Mouse (Mus musculus) cortical plate, adult 2 months (tissue): ENCODE measurements around the gene Itfg2.

Experiments
- CTCF ChIP-seq: fragments of 200-500 bp; IDR thresholded peaks from 2 replicates; pipeline ENCODE4 v1.5.1; 2011; ENCODE audit warnings: mild to moderate bottlenecking, control low read depth, low read length; ENCODE audit not compliant: insufficient read depth; ENCODE audit errors: extremely low read depth
- POLR2A ChIP-seq: fragments of 200-500 bp; IDR thresholded peaks from 2 replicates; pipeline ENCODE4 v1.6.1; 2011; ENCODE audit warnings: mild to moderate bottlenecking, low read length, control low read depth; ENCODE audit not compliant: insufficient read depth; ENCODE audit errors: extremely low read depth

DNA sequence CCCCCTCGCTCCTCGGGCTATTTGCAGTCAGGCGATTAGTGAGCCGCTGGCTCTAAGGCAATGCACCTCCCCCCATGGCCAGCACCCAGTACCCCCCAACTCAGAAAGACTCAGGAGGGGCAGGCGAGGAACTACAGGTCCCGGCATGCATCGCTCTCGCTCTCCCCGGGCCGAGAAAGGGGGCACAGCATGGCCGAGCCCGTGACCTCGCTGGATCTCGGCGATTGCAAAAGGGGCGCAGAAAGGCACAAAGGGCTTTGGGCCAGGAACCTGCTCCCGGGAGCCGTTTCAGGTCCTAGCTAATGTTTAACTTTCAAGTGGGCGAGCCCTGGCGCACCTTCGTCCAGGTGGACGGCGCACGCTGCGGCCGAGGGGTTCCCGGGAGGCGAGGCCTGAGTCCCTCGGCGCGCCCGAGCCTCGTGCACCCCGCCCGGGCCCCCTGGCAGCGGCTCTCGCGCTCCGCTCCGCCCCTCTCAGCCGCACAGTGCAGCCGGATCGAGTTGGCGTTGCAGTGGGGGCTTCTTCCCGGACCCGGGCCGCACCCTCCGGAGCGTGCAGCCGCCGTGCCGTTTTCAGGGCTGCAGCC, 13.1 kb upstream of the Itfg2 start:
- TF ChIP-seq POLR2A = no peak
- no peak for TF ChIP-seq CTCF
